Comparison of ENCODE assay signal across 21 mouse cellular contexts in genomic region chr7:24410123-24410522, GRCm38 (mm10). TPM values are rescaled to one million over a fixed set of nuclear protein-coding genes. Genes with fewer than 3 reads are reported as not detected.
DNase-seq lines count a peak whose midpoint lies in the region; ATAC-seq and TF ChIP-seq lines count a peak whose summit lies in the region.
"Had no signal": no experiment of that assay in that cellular context is flagged by ENCODE, and none has a peak within 500 bp of the region (broad histone marks: within the 10 kb centered on the region; RNA-seq: fewer than 3 reads in every experiment).

No protein-coding gene starts in this region.

- peak; percentile 13 for DNase-seq in kidney, adult 2 months
- DNase-seq in kidney, adult 11 months = no peak
- DNase-seq in kidney, postnatal 0 days (ENCODE audit: low spot score) = no peak
- no peak for DNase-seq in kidney, postnatal 4 days
- DNase-seq in Patski (ENCODE audit: low read depth, low spot score) = peak; percentile 86
- DNase-seq: adrenal gland, adult 2 months; adrenal gland, adult 8-10 months; adrenal gland, postnatal 10 days; adrenal gland, postnatal 14 days; adrenal gland, postnatal 25 days; adrenal gland, postnatal 36 days; B cell, adult 2 months; cerebellum, adult 11 months; cerebellum, adult 11-12 months; cerebellum, adult 18-20 months; cerebellum, adult 2 months had no signal

- H3K36me3 ChIP-seq in kidney, adult 2 months (ENCODE audit: control insufficient read depth, insufficient read depth, low read length) = no peaks in the 10 kb centered on the region
- peaks cover 8% of the 10 kb centered on the region for H3K36me3 ChIP-seq in kidney, postnatal 0 days (ENCODE audit: insufficient read depth, low read length)

- CTCF ChIA-PET in Patski (lab: Charles Lee) = interaction anchor here (0.7 to 2.0 kb wide), 6 partner anchors 14 to 99 kb away, joined by 3 to 6 read pairs (median 4); no protein-coding TSS in a partner anchor

- H3K27me3 ChIP-seq in kidney, adult 2 months (replicated peaks; ENCODE audit: control insufficient read depth, insufficient read depth, low read length) = no peaks in the 10 kb centered on the region
- H3K27me3 ChIP-seq in kidney, postnatal 0 days (ENCODE audit: insufficient read depth, low read length) = no peaks in the 10 kb centered on the region
- H3K27me3 ChIP-seq in Patski = no peaks in the 10 kb centered on the region
- H3K27me3 ChIP-seq: CH12.LX had no signal

- ATAC-seq in kidney, postnatal 0 days (replicated peaks; ENCODE audit: low FRiP score, low read depth) = no peak
- peak; percentile 80 for ATAC-seq in Patski
- no peak for ATAC-seq in CD4-positive, CD25-positive, alpha-beta regulatory T cell, adult 4 months
- ATAC-seq: activated CD4-positive, CD25-positive, alpha-beta regulatory T cell, adult 4 months had no signal

- POLR2A ChIA-PET in Patski (lab: Charles Lee) = no interaction called here

- no peak for TF ChIP-seq CTCF in kidney, adult 2 months (conservative IDR thresholded peaks at IDR 0.05; ENCODE audit: insufficient read depth, insufficient read length, low read depth, low read length)
- no peak for TF ChIP-seq CTCF in kidney, postnatal 0 days (IDR thresholded peaks at IDR 0.05; ENCODE audit: low read depth)
- TF ChIP-seq CTCF in Patski (IDR thresholded peaks at IDR 0.05) = no peak

- no peaks in the 10 kb centered on the region for H3K9me3 ChIP-seq in kidney, postnatal 0 days (replicated peaks; ENCODE audit: low read length)
- H3K9me3 ChIP-seq: G1E had no signal

- no peak overlapping the region for H3K27ac ChIP-seq in kidney, adult 2 months (ENCODE audit: insufficient read depth, low read depth, low read length)
- peak overlapping the region; percentile 8; the same call in 1 of the 2 replicates for H3K27ac ChIP-seq in kidney, postnatal 0 days

- no peak overlapping the region for H3K4me2 ChIP-seq in kidney, postnatal 0 days (ENCODE audit: low read length)

- no peak for TF ChIP-seq POLR2A in kidney, adult 2 months (IDR thresholded peaks at IDR 0.05; ENCODE audit: low read depth, low read length)

- in situ Hi-C loops in Patski (cut with MboI; ENCODE audit: low pct_unique_long_range_greater_than_20kb) = no loop called here

- H3K4me1 ChIP-seq in kidney, adult 2 months (ENCODE audit: control insufficient read depth, insufficient read depth, low read length) = peaks cover 3% of the 10 kb centered on the region; the same call in 1 of the 2 replicates
- no peaks in the 10 kb centered on the region; the same call in 1 of the 2 replicates for H3K4me1 ChIP-seq in kidney, postnatal 0 days (replicated peaks; ENCODE audit: insufficient read depth, low read length)

- WGBS in kidney, adult 2 months = 42% methylated on average over 6 of the region's 6 CpGs
- WGBS in kidney, postnatal 0 days = 66% methylated on average over 6 of the region's 6 CpGs

- no peak overlapping the region for H3K9ac ChIP-seq in kidney, postnatal 0 days (ENCODE audit: low read depth, low read length)

- no peak overlapping the region for H3K4me3 ChIP-seq in kidney, adult 2 months (ENCODE audit: insufficient read depth, low read depth, low read length)
- no peak overlapping the region for H3K4me3 ChIP-seq in kidney, postnatal 0 days (replicated peaks; ENCODE audit: low read depth, low read length)

RNA-seq across cellular contexts. Expression of gene Smg9, which starts 10.7 kb away (rescaled TPM):
- polyA plus RNA-seq in kidney, adult 2 months (2012; rRNA removed) = 34.9 and 39.8 TPM in 2 replicates
- 20.6 and 20.8 TPM in 2 replicates for polyA plus RNA-seq in kidney, postnatal 0 days (2015; fragmentation: Nextera tagmentation; extraction: Ambion mirVana)
- 26.6 TPM for polyA plus RNA-seq in Patski (2021)
- polyA plus RNA-seq in CD4-positive, CD25-positive, alpha-beta regulatory T cell, adult 4 months (2017; shearing (Covaris generic)) = 10 to 100 TPM; 27.9 to 29.4 TPM

RNA-seq across cellular contexts. Expression of gene Kcnn4, which starts 40.1 kb away (rescaled TPM):
- 2.3 and 4.1 TPM in 2 replicates for polyA plus RNA-seq in kidney, adult 2 months (2012; rRNA removed)
- polyA plus RNA-seq in kidney, postnatal 0 days (2015; fragmentation: Nextera tagmentation; extraction: Ambion mirVana) = 8.0 and 9.6 TPM in 2 replicates
- polyA plus RNA-seq in Patski (2021) = not detected
- 100 to 1,000 TPM; 130 to 152 TPM for polyA plus RNA-seq in CD4-positive, CD25-positive, alpha-beta regulatory T cell, adult 4 months (2017; shearing (Covaris generic))

RNA-seq across cellular contexts. Expression of gene Irgc1, which starts 42.0 kb away (rescaled TPM):
- 0.33 and 0.41 TPM in 2 replicates for polyA plus RNA-seq in kidney, adult 2 months (2012; rRNA removed)
- polyA plus RNA-seq in kidney, postnatal 0 days (2015; fragmentation: Nextera tagmentation; extraction: Ambion mirVana) = not detected in 2 replicates
- not detected for polyA plus RNA-seq in Patski (2021)
- under 1 TPM; 0.35 to 0.56 TPM for polyA plus RNA-seq in CD4-positive, CD25-positive, alpha-beta regulatory T cell, adult 4 months (2017; shearing (Covaris generic))
- polyA plus RNA-seq: activated CD4-positive, CD25-positive, alpha-beta regulatory T cell, adult 4 months; adrenal gland, adult 2 months; brain, embryonic 14.5 days; cerebellum, adult 2 months had no signal

RNA-seq across cellular contexts. Expression of gene Plaur, which starts 52.2 kb away (rescaled TPM):
- 10.1 and 12.9 TPM in 2 replicates for polyA plus RNA-seq in kidney, adult 2 months (2012; rRNA removed)
- polyA plus RNA-seq in kidney, postnatal 0 days (2015; fragmentation: Nextera tagmentation; extraction: Ambion mirVana) = 11.5 and 15.9 TPM in 2 replicates
- polyA plus RNA-seq in Patski (2021) = 87.9 TPM
- polyA plus RNA-seq in CD4-positive, CD25-positive, alpha-beta regulatory T cell, adult 4 months (2017; shearing (Covaris generic)) = 1 to 10 TPM in 1 of 2 experiments, under 1 TPM in 1; 0.66 to 5.8 TPM

Comparison
In these comparisons a context has a peak if more than half of its experiments do, and no peak if none do; other contexts are left out.
1. DNase-seq: peak in kidney, adult 2 months (single experiment) and Patski (single experiment); none in kidney, adult 11 months (single experiment), kidney, postnatal 0 days (single experiment) and kidney, postnatal 4 days (0 of 2).
2. RNA of gene Kcnn4, which starts 40.1 kb away (polyA plus RNA-seq): 130 to 152 TPM in CD4-positive, CD25-positive, alpha-beta regulatory T cell, adult 4 months; 8.0 to 9.6 TPM in kidney, postnatal 0 days, 2.3 to 4.1 TPM in kidney, adult 2 months and not detected in Patski (single experiment); every median in the first group is over 10 times any median in the second.